Mouse (Mus musculus) embryonic facial prominence, embryonic 14.5 days (tissue): ENCODE data around the gene Gm3776. TPM values are rescaled to one million over a fixed set of nuclear protein-coding genes. Genes with fewer than 3 reads are reported as not detected.
"Not testable (repeated sequence)": the region's sequence is repeated elsewhere in the genome, so short reads cannot be mapped to it uniquely, and the experiment has no call there.

Experiments used
- ATAC-seq: fragments of 200-750 bp; cut with Nextera tagmentation; 2 replicates; pipeline ENCODE4 v1.8.0; 2017; ENCODE audit warnings: low read depth, moderate number of reproducible peaks, moderate TSS enrichment
- DNase-seq: peaks from one replicate; pipeline ENCODE4 v3.0.0-alpha.2; 2015; ENCODE audit warnings: low spot score
- H3K27ac ChIP-seq: fragments of 300-500 bp; sonication (generic); replicated peaks from 2 replicates; pipeline ENCODE4 v1.5.1; 2014; ENCODE audit warnings: low read depth, mild to moderate bottlenecking, low read length, moderate library complexity
- H3K27me3 ChIP-seq: fragments of 300-500 bp; sonication (generic); replicated peaks from 2 replicates; pipeline ENCODE4 v1.6.1; 2014; ENCODE audit warnings: low read length; ENCODE audit not compliant: control insufficient read depth, insufficient read depth
- H3K36me3 ChIP-seq: fragments of 300-500 bp; sonication (generic); 2 replicates; pipeline ENCODE4 v1.6.1; 2014; ENCODE audit warnings: low read length, mixed read lengths; ENCODE audit not compliant: control insufficient read depth, insufficient read depth
- H3K4me1 ChIP-seq: fragments of 300-500 bp; sonication (generic); 2 replicates; pipeline ENCODE4 v1.6.1; 2014; ENCODE audit warnings: antibody characterized with exemption, low read length; ENCODE audit not compliant: control insufficient read depth, insufficient read depth
- H3K4me2 ChIP-seq: fragments of 300-500 bp; sonication (generic); 2 replicates; pipeline ENCODE4 v1.6.1; 2014; ENCODE audit warnings: low read depth, mild to moderate bottlenecking, low read length, moderate library complexity, mixed read lengths
- H3K4me3 ChIP-seq: fragments of 300-500 bp; sonication (generic); 2 replicates; pipeline ENCODE4 v1.5.1; 2014; ENCODE audit warnings: low read depth, mild to moderate bottlenecking, low read length
- H3K9ac ChIP-seq: fragments of 300-500 bp; sonication (generic); 2 replicates; pipeline ENCODE4 v1.6.1; 2014; ENCODE audit warnings: low read depth, mild to moderate bottlenecking, low read length, moderate library complexity, mixed read lengths
- H3K9me3 ChIP-seq: fragments of 300-500 bp; sonication (generic); 2 replicates; pipeline ENCODE4 v1.6.1; 2016; ENCODE audit warnings: low read length; ENCODE audit not compliant: control insufficient read depth
- WGBS: fragments of 180-500 bp; shearing (Covaris S2); extraction: QIAGEN DNeasy Blood & Tissue Kit; methylation state at CpG from one replicate; pipeline ENCODE4 v1.1.7; 2014; 5-methylcytosine and 5-hydroxymethylcytosine counted together
- polyA plus RNA-seq: library from polyadenylated mRNA; unstranded; fragments of >200 nt; fragmentation: Nextera tagmentation; extraction: Ambion mirVana; gene quantifications from 2 replicates; pipeline ENCODE4 v1.2.1, GENCODE M21; 2014

The Gm3776 gene
- polyA plus RNA-seq, 1 experiment from 2014 or later, result 2.0 TPM

GRCm38 (mm10) chr9:78298232-78298631 is 41.3 kb downstream of the Gm3776 start:
- Histone ChIP-seq H3K4me2 (no peak overlapping the region), H3K4me3 (no peak overlapping the region), H3K36me3 (no peaks in the 10 kb centered on the region), H3K9ac (no peak overlapping the region), H3K27me3 (no peaks in the 10 kb centered on the region), H3K27ac (no peak overlapping the region), H3K4me1 (no peaks in the 10 kb centered on the region), H3K9me3 (no peaks in the 10 kb centered on the region)
- 89% methylated on average over 1 of the region's 1 CpGs for WGBS
- ATAC-seq (no peak), DNase-seq (no peak)

- DNase-seq, H3K27me3 ChIP-seq, H3K27ac ChIP-seq, H3K36me3 ChIP-seq, H3K4me2 ChIP-seq, H3K9me3 ChIP-seq, H3K4me1 ChIP-seq, ATAC-seq, H3K4me3 ChIP-seq, H3K9ac ChIP-seq: not testable (repeated sequence)
- 82% methylated on average over 1 of the region's 1 CpGs for WGBS
Observed at GRCm38 (mm10) chr9:78299143-78299542, 42.2 kb downstream of the Gm3776 start.

- not testable (repeated sequence) for H3K27me3 ChIP-seq, H3K9ac ChIP-seq, H3K27ac ChIP-seq, H3K4me3 ChIP-seq, DNase-seq, H3K4me1 ChIP-seq, H3K36me3 ChIP-seq, ATAC-seq, H3K9me3 ChIP-seq, H3K4me2 ChIP-seq
- WGBS, result 67% methylated on average over 3 of the region's 3 CpGs
Observed at GRCm38 (mm10) chr9:78308122-78308521, 51.2 kb downstream of the Gm3776 start.

GRCm38 (mm10) chr9:78314696-78315095 is 57.8 kb downstream of the Gm3776 start, which contains the start of gene Omt2a:
TSS of gene Omt2a (minus strand) at chr9:78314796.
- H3K4me2 ChIP-seq, result no peak within 1 kb of the TSS
- no peaks in the 10 kb centered on the region for H3K4me1 ChIP-seq
- H3K9me3 ChIP-seq, result no peaks in the 10 kb centered on the region
- ATAC-seq (no peak), DNase-seq (no peak)
- H3K36me3 ChIP-seq, result no peaks in the 10 kb centered on the region
- no peaks in the 10 kb centered on the region for H3K27me3 ChIP-seq
- WGBS, result 80% methylated on average over 2 of the region's 2 CpGs
- H3K4me3 ChIP-seq, result no peak within 1 kb of the TSS
- no peak within 1 kb of the TSS for H3K9ac ChIP-seq
- no peak within 1 kb of the TSS for H3K27ac ChIP-seq

Other genes with a start within 250 kb of the Gm3776 start
- gene Gcm1, start 205.2 kb upstream of the Gm3776 start, polyA plus RNA-seq, result 0.08 TPM in 1 of 2 replicates, not detected in the other
- gene Fbxo9, start 148.1 kb upstream of the Gm3776 start, polyA plus RNA-seq, result 43.5 and 46.5 TPM in 2 replicates
- gene Ick, start 147.9 kb upstream of the Gm3776 start, polyA plus RNA-seq, result 23.4 and 23.6 TPM in 2 replicates
- gene Gsta4, start 74.4 kb upstream of the Gm3776 start, polyA plus RNA-seq, result 67.1 and 70.7 TPM in 2 replicates
- gene Gsta1, start 26.5 kb upstream of the Gm3776 start, polyA plus RNA-seq, result 1.00 and 2.6 TPM in 2 replicates
- gene Gm10639, start 32.8 kb downstream of the Gm3776 start, polyA plus RNA-seq, result not detected in 2 replicates
- not detected in 2 replicates for gene Omt2a, start 57.7 kb downstream of the Gm3776 start, polyA plus RNA-seq
- gene Omt2b, start 70.5 kb downstream of the Gm3776 start, polyA plus RNA-seq, result not detected in 2 replicates
- 4.9 and 5.5 TPM in 2 replicates for gene Gsta2, start 98.7 kb downstream of the Gm3776 start, polyA plus RNA-seq
- gene Dppa5a, start 111.0 kb downstream of the Gm3776 start, polyA plus RNA-seq, result 0.37 TPM in 1 of 2 replicates, not detected in the other
- 3.1 and 3.7 TPM in 2 replicates for gene Ooep, start 121.6 kb downstream of the Gm3776 start, polyA plus RNA-seq
- gene Ddx43, start 138.6 kb downstream of the Gm3776 start, polyA plus RNA-seq, result 0.30 and 0.32 TPM in 2 replicates
- gene Cgas, start 186.1 kb downstream of the Gm3776 start, polyA plus RNA-seq, result 2.8 TPM in 2 replicates
- gene Mto1, start 191.1 kb downstream of the Gm3776 start, polyA plus RNA-seq, result 21.4 and 22.1 TPM in 2 replicates
- gene Gm17324, start 191.7 kb downstream of the Gm3776 start, polyA plus RNA-seq, result 0.71 TPM in 1 of 2 replicates, not detected in the other
- 5,674 and 6,022 TPM in 2 replicates for gene Eef1a1, start 232.0 kb downstream of the Gm3776 start, polyA plus RNA-seq